Mouse (Mus musculus) kidney, postnatal 10 days (tissue): ENCODE measurements around the gene March6.

Source experiments
- DNase-seq: peaks from one replicate; pipeline ENCODE4 v3.0.0; 2021; ENCODE audit warnings: mixed read lengths

The March6 gene

GRCm38 (mm10) chr15:31453098-31453916 lies 77.5 kb downstream of the March6 start, which contains the start of gene Ropn1l:
Gene Ropn1l, minus strand, starts transcription at chr15:31453737.
- peak; percentile 96 for DNase-seq

- no peak for DNase-seq
These were observed 78.3 kb downstream of the March6 start for GRCm38 (mm10) chr15:31452336-31453097.

DNA sequence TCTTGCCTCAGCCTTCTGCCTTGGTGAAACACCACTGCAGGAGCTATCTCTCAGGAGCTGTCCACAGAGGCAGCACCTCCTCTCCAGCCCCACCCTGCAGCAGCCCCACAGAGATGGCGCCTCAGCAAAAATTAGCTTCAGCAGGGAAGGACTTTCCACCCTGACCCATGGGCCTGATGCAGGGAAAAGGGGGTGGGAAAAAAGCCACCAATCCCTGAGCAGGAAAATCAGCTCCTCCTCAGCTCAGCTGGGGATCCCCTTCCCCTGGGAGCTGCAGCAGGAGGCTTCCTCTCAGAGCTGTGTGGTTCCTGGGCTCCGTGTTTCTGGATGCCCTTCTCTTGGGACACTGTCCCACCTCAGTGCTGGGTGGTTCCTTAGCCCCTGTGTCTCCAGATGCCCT lies 81.1 kb downstream of the March6 start:
- peak; percentile 72 for DNase-seq

DNA sequence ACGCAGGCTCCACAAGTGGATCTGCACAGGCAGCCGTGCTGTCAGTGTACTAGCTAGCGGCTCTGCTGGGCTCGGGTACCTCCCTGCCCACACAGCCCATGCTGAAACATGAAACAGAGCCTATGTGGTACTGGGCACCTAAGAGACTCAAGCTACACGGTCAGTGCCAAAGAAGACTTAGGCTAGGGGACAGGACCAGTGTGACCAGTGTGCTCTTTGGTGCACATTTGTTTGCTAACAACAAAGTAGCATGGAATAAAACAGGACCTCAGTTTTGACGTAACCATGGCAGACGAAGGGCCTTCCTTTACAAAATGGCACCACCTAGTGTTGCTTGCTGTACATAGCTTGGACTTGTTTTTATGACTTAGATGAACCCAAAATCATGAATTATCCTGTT lies 83.7 kb downstream of the March6 start:
- DNase-seq = peak; percentile 68

DNA sequence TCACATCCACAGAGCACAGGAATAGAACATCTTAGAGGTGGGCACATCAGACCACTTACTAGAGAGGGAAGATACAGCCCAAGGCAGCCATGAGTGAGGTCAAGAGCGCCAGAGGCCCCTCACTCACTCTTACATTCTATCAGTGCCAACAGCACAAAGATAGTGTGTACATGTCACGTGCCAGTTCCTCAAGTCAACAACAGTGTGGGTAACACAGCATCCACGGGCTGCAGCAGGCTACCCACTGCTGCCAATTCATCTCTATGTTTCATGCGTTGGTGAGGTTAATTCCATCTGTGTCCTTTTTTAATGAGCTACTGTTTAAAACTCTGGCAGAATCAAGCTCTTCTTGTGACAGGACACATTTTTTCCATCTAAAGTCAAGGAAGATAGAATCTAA lies 88.2 kb downstream of the March6 start:
- no peak for DNase-seq

GRCm38 (mm10) chr15:31441996-31442395 lies 88.9 kb downstream of the March6 start:
- peak; percentile 27 for DNase-seq

- no peak for DNase-seq
These were observed 94.0 kb downstream of the March6 start for GRCm38 (mm10) chr15:31436811-31437210.

DNA sequence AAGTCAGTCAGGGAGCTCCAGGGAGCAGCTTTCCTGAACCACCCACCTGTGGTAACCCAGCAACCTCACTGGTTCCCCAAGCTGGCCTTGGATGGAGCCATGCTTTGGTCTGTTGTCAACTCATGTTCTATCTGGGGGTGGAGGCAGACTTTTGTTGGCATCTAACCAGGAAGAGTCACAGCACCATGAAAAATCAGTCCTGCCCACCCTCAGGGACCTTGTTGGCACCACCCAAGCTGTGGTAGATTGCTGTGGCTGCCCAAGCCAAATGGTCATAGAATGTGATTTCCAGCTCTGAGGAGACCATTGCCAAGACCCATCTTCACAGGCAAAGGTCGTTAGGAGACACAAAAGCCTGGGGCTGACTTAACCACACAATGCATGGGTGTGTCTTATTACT lies 94.8 kb downstream of the March6 start:
- no peak for DNase-seq

DNA sequence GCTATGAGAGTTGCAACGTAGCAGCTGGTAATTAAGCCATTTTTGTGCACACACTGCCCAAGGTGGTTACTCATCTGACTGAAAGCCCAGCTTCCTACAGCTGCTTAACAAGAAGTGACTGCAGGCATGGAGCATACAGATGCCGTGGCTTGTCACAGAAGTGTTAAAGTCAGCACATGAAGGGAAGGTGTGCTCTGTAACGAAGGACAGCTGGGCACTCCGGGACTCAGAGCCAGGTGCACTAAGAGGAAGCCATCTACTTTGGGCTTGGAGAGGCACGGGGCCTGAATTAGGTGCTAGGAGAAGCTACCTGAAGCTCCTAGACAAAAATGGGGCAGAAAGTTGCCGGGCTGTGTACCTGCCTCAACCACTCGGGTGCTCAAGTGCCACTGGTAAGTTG lies 97.1 kb downstream of the March6 start:
- no peak for DNase-seq

DNA sequence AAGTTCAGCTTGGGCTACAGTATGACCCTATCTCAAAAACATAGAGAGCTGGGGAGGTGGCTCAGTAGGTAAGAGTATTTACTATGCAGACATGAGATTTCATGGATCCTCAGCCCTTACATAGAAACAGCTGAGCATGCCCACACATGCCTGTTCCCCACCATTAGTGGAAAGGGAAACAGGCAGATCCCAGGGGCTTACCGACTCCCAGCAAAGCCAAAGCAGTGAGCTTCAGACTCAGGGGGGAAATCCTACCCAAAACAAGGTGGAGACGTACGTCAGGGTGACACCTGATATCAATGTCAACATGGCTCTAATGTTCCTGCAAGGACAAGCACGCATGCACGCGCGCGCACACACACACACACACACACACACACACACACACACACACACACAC lies 99.0 kb downstream of the March6 start:
- no peak for DNase-seq

- DNase-seq = no peak
These were observed 100.8 kb downstream of the March6 start for GRCm38 (mm10) chr15:31430014-31430413.

DNA sequence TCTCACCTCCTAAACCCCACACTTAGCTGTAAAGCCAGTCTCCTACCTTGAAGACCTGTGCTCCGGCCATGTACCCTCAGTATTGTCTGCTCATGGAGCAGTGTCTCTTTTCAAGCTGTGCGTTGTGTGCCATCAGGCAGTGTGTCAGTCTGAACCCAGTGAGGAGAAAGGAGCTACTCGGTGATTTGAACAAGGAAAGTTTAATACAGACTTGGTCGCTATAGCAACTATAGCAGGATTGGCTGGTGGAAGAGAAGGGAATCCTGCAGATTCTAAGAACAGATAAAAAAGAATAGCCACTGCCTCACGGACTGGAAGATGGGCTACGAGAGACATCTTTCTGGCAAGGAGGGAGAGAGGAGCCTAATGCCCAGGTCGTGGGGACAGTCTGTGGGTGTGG lies 101.4 kb downstream of the March6 start:
- no peak for DNase-seq

- no peak for DNase-seq
These were observed 102.3 kb downstream of the March6 start for GRCm38 (mm10) chr15:31428571-31428970.

DNA sequence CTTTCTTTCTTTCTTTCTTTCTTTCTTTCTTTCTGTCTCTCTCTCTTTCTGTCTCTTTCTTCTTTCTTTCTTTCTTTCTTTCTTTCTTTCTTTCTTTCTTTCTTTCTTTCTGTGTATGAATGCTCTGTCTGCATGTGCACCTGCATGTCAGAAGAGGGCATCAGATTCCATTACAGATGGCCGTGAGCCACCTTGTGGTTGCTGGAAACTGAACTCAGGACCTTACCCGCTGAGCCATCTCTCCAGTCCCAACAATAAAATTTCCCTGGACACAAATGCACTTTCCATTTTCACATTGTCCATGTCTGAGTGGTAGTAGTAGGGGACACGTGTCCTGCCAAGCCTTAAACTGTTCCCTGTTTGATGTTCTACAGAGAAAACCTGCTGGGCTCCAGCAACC lies 103.5 kb downstream of the March6 start:
- no peak for DNase-seq

- DNase-seq = no peak
These were observed 104.7 kb downstream of the March6 start for GRCm38 (mm10) chr15:31426066-31426706.

GRCm38 (mm10) chr15:31422649-31423369 lies 108.0 kb downstream of the March6 start:
- DNase-seq = no peak

- peak; percentile 70 for DNase-seq
These were observed 111.8 kb downstream of the March6 start for GRCm38 (mm10) chr15:31419037-31419436.

DNA sequence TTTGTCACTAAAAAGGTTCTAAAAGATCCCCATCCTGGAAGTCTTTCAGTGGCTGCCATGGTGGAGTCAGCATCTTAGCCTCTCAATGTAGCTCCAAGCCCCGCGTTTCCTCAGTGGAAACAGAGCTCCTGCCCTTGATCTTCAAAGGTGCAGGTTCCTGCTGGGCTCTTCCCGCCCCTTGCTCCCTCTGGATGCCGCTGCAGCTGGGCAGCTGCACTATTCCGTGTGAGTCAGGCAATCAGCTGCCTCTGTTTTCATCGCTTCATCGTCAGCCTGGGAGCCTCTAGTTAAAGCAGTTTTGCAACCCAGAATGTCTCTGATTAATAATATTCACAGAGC lies 112.2 kb downstream of the March6 start:
- DNase-seq = peak; percentile 32

DNA sequence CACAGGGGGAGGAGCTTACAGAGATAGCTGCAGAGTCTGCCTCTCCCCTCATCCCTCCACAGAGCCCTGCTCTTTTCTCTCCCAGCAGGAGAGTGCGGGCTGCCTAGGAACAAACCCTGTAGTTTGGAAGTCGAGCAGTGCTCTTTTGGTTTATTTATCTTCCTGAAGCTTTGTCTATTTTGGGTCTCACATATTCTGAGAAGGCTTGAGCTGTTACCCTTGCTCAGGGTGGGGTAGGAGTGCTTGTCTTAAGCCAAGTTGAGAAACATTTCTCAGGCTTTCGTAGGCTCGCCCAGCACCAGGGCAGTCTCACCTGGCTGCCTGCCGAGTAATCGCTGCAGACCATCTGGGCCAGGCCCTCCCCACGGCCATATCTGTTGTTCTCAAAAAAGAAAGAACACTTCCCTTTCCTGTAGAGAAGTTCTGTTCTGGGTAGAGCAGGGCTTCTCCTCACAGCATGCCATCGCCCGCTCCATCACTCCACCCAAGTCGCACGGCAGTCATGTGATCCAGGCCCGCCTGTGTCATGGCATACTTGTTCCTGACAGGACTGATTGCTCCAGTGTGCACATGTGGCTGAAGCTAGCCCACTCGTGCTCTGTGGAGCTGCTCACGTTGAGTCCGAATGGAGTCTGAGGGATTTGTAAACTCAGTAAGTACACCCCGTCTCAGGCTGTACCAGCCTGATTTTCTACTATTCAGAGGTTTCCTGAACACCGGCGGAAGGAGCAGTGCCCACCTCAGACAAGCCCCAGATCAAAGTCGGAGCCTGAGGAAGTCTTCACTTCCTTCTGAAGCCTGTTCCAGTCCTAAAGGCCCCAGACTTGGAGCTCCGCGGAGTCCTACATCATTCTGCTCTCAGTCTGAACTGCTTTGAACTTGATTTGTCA lies 112.8 kb downstream of the March6 start:
- peak; percentile 68 for DNase-seq

GRCm38 (mm10) chr15:31417409-31417795 lies 113.5 kb downstream of the March6 start:
- DNase-seq = no peak

DNA sequence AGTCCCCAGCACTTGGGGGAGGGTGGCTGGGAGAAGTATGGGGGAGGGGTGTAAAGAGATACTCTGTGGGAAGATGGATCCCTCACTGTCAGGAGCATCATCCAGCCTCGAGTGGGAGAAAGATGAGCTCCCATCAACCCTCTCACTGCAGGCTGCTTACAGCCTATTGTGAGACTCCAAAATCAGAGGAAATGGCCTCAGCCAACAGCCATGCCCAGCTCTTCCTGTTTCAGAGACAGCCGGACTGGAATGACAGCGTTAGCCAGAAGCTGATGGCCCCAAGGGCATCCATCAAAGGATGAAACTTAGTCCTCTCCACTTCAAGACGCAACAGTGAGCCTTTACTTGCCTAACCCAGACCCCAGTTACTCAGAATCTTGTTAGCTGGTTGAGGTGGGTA lies 115.7 kb downstream of the March6 start:
- peak; percentile 29 for DNase-seq
